Mouse (Mus musculus) neutrophil, adult 59 days (primary cell): Measurements from ENCODE around the gene Cdca8. TPM values are rescaled to one million over a fixed set of nuclear protein-coding genes. Genes with fewer than 3 reads are reported as not detected.

Experiments
- total RNA-seq, 2 experiments: library from RNA; stranded (reverse); gene quantifications; 1 replicate in 1 of 2; 2 replicates in 1 of 2; pipeline ENCODE4 v1.2.4; 2023

Cdca8 gene
- 10 to 100 TPM; 62.1 to 65.9 TPM for total RNA-seq

GRCm38 (mm10) chr4:124939211-124939610 is at the start of gene Cdca8:
Gene Cdca8 (minus strand): TSS chr4:124939311.

GRCm38 (mm10) chr4:124985671-124986602 is 46.8 kb upstream of the Cdca8 start, which contains the start of gene Rspo1:
Gene Rspo1 (plus strand): TSS chr4:124986430.

GRCm38 (mm10) chr4:124936613-124937471 is 2.3 kb downstream of the Cdca8 start, which contains the start of gene 9930104L06Rik:
Gene 9930104L06Rik (plus strand): TSS chr4:124937048.

GRCm38 (mm10) chr4:124880599-124880998 is 58.5 kb downstream of the Cdca8 start, which contains the start of gene Epha10:
Gene Epha10 (plus strand): TSS chr4:124880899.

Other genes starting within 250 kb of the Cdca8 start
- 10 to 100 TPM; 11.2 to 16.5 TPM for gene Utp11, start 245.7 kb downstream of the Cdca8 start, total RNA-seq
- 10 to 100 TPM; 30.7 to 32.9 TPM for gene Fhl3, start 238.6 kb downstream of the Cdca8 start, total RNA-seq
- gene Sf3a3, start 224.5 kb downstream of the Cdca8 start, total RNA-seq: 10 to 100 TPM; 27.1 to 33.8 TPM
- 10 to 100 TPM; 55.9 to 68.3 TPM for gene Inpp5b, start 197.5 kb downstream of the Cdca8 start, total RNA-seq
- 10 to 100 TPM; 51.5 to 53.4 TPM for gene Mtf1, start 137.2 kb downstream of the Cdca8 start, total RNA-seq
- gene Yrdc, start 88.6 kb downstream of the Cdca8 start, total RNA-seq: 10 to 100 TPM; 49.0 to 57.3 TPM
- 10 to 100 TPM in 1 of 2 experiments, 1 to 10 TPM in 1; 9.9 to 10.7 TPM for gene 1110065P20Rik, start 88.1 kb downstream of the Cdca8 start, total RNA-seq
- gene Maneal, start 77.1 kb downstream of the Cdca8 start, total RNA-seq: under 1 TPM in 1 of 2 experiments, not detected in 1; 0.18 TPM
- gene Epha10, start 58.4 kb downstream of the Cdca8 start, total RNA-seq: not detected
- 10 to 100 TPM in 1 of 2 experiments, 1 to 10 TPM in 1; 9.5 to 12.9 TPM for gene 9930104L06Rik, start 2.3 kb downstream of the Cdca8 start, total RNA-seq
- gene Rspo1, start 47.1 kb upstream of the Cdca8 start, total RNA-seq: 1 to 10 TPM; 2.1 to 2.6 TPM
- 10 to 100 TPM; 50.5 to 68.9 TPM for gene Gnl2, start 77.3 kb upstream of the Cdca8 start, total RNA-seq
- not detected for gene Dnali1, start 126.4 kb upstream of the Cdca8 start, total RNA-seq
- gene Snip1, start 127.4 kb upstream of the Cdca8 start, total RNA-seq: 10 to 100 TPM; 31.7 to 32.7 TPM
- gene Meaf6, start 145.8 kb upstream of the Cdca8 start, total RNA-seq: 10 to 100 TPM; 19.1 to 28.1 TPM
- gene Zc3h12a, start 188.5 kb upstream of the Cdca8 start, total RNA-seq: 100 to 1,000 TPM; 134 to 145 TPM